Mouse (Mus musculus): ENCODE measurements around the gene Fgf18. TPM values are rescaled to one million over a fixed set of nuclear protein-coding genes. Genes with fewer than 3 reads are reported as not detected.

The Fgf18 gene
- total and polyA plus RNA-seq, 3 experiments = not detected

- in situ Hi-C loops (cut with MboI; ENCODE audit: low pct_ligation_motif_present, low pct_unique_long_range_greater_than_20kb, low sequenced_read_pairs) (no loop called here), dilution Hi-C loops (cut with MboI; ENCODE audit: extremely low pct_ligation_motif_present, extremely low pct_unique_long_range_greater_than_20kb, low sequenced_read_pairs) (no loop called here)
- no peak for DNase-seq (ENCODE audit: extremely low read depth)
- no peaks in the 10 kb centered on the region for H3K9me3 ChIP-seq (replicated peaks; ENCODE audit: low read length)
- no peaks in the 10 kb centered on the region for H3K27me3 ChIP-seq (replicated peaks)
- no peaks in the 10 kb centered on the region for H3K79me2 ChIP-seq (replicated peaks; ENCODE audit: control insufficient read depth, extremely low read depth, insufficient read depth, poor library complexity, severe bottlenecking)
- no peak overlapping the region for H3K27ac ChIP-seq (ENCODE audit: insufficient read depth, low read depth)
- H3K36me3 ChIP-seq (replicated peaks in 1 of 2; ENCODE audit: control insufficient read depth in 1 of 2, insufficient read depth in 1 of 2, low read length in 1 of 2) = no peaks in the 10 kb centered on the region
- H3K4me1 ChIP-seq (ENCODE audit: control insufficient read depth in 1 of 2, insufficient read depth in 2 of 2) = peaks cover 12 to 32% of the 10 kb centered on the region in 2 experiments
- TF ChIP-seq E2F4 (IDR thresholded peaks at IDR 0.05; ENCODE audit: insufficient replicate concordance, low read depth, low read length) = no peak
- TF ChIP-seq EP300 (IDR thresholded peaks at IDR 0.05; ENCODE audit: low read length) = no peak
- TF ChIP-seq KAT2A (IDR thresholded peaks at IDR 0.05; ENCODE audit: insufficient replicate concordance, low read length) = no peak
- TF ChIP-seq SMC3 (IDR thresholded peaks at IDR 0.05; ENCODE audit: low read depth, low read length) = no peak
- TF ChIP-seq MXI1 (IDR thresholded peaks at IDR 0.05; ENCODE audit: low read depth, low read length) = no peak
- no peak for TF ChIP-seq ZKSCAN1 (IDR thresholded peaks at IDR 0.05; ENCODE audit: borderline replicate concordance, low read depth, low read length)
- no peak for TF ChIP-seq POLR2A (IDR thresholded peaks at IDR 0.05; ENCODE audit: low read depth, low read length)
- TF ChIP-seq RCOR1 (conservative IDR thresholded peaks at IDR 0.05; ENCODE audit: low read depth, low read length) = no peak
- no peak for TF ChIP-seq CHD1 (IDR thresholded peaks at IDR 0.05; ENCODE audit: low read depth, low read length)
- TF ChIP-seq POLR2AphosphoS2 (IDR thresholded peaks at IDR 0.05; ENCODE audit: low read depth, low read length) = no peak
- no peak for TF ChIP-seq ZNF384 (IDR thresholded peaks at IDR 0.05; ENCODE audit: low read depth, low read length)
- TF ChIP-seq MYC (IDR thresholded peaks at IDR 0.05; ENCODE audit: low read depth, low read length) = no peak
- no peak for TF ChIP-seq ZC3H11A (IDR thresholded peaks at IDR 0.05; ENCODE audit: low read depth, low read length)
- no peak for TF ChIP-seq MAZ (IDR thresholded peaks at IDR 0.05; ENCODE audit: low read depth, low read length)
- no peak for TF ChIP-seq MAX (IDR thresholded peaks at IDR 0.05; ENCODE audit: low read length)
- no peak for TF ChIP-seq MEF2A (IDR thresholded peaks at IDR 0.05; ENCODE audit: borderline replicate concordance, low read depth, low read length)
- no peak for TF ChIP-seq NELFE (IDR thresholded peaks at IDR 0.05; ENCODE audit: low read depth, low read length)
- no peak for TF ChIP-seq CTCF (conservative IDR thresholded peaks at IDR 0.05 in 1 of 2, IDR thresholded peaks at IDR 0.05 in 1 of 2; ENCODE audit: low read depth in 2 of 2, low read length in 2 of 2)
- H3K4me3 ChIP-seq (replicated peaks in 1 of 3; ENCODE audit: low read depth in 2 of 3, low read length in 2 of 3, poor library complexity in 1 of 3) = no peak overlapping the region
- no peak overlapping the region for H3K4me2 ChIP-seq (ENCODE audit: insufficient read depth, low read depth, poor library complexity, severe bottlenecking)
- H3K9ac ChIP-seq (ENCODE audit: insufficient read depth, low read depth) = no peak overlapping the region
These were observed 62.1 kb downstream of the Fgf18 start for GRCm38 (mm10) chr11:33085054-33085453.

- Histone ChIP-seq H3K27me3 (replicated peaks) (no peaks in the 10 kb centered on the region), H3K4me2 (ENCODE audit: insufficient read depth, low read depth, poor library complexity, severe bottlenecking) (no peak overlapping the region), H3K9ac (ENCODE audit: insufficient read depth, low read depth) (no peak overlapping the region), H3K36me3 (replicated peaks in 1 of 2; ENCODE audit: control insufficient read depth in 1 of 2, insufficient read depth in 1 of 2, low read length in 1 of 2) (no peaks in the 10 kb centered on the region), H3K4me3 (replicated peaks in 1 of 3; ENCODE audit: low read depth in 2 of 3, low read length in 2 of 3, poor library complexity in 1 of 3) (no peak overlapping the region), H3K4me1 (ENCODE audit: control insufficient read depth in 1 of 2, insufficient read depth in 2 of 2) (peaks cover 19 to 41% of the 10 kb centered on the region in 2 experiments), H3K9me3 (replicated peaks; ENCODE audit: low read length) (no peaks in the 10 kb centered on the region), H3K27ac (ENCODE audit: insufficient read depth, low read depth) (no peak overlapping the region), H3K79me2 (replicated peaks; ENCODE audit: control insufficient read depth, extremely low read depth, insufficient read depth, poor library complexity, severe bottlenecking) (no peaks in the 10 kb centered on the region)
- dilution Hi-C loops (cut with MboI; ENCODE audit: extremely low pct_ligation_motif_present, extremely low pct_unique_long_range_greater_than_20kb, low sequenced_read_pairs) = no loop called here
- in situ Hi-C loops (cut with MboI; ENCODE audit: low pct_ligation_motif_present, low pct_unique_long_range_greater_than_20kb, low sequenced_read_pairs) = no loop called here
- no peak for DNase-seq (ENCODE audit: extremely low read depth)
- TF ChIP-seq GABPA (IDR thresholded peaks at IDR 0.05; ENCODE audit: insufficient replicate concordance, low read depth, low read length) (no peak), ZNF384 (IDR thresholded peaks at IDR 0.05; ENCODE audit: low read depth, low read length) (no peak), ETS1 (conservative IDR thresholded peaks at IDR 0.05; ENCODE audit: low read depth, low read length) (no peak), MEF2A (IDR thresholded peaks at IDR 0.05; ENCODE audit: borderline replicate concordance, low read depth, low read length) (no peak), BHLHE40 (IDR thresholded peaks at IDR 0.05; ENCODE audit: low read depth, low read length) (no peak; the same call in 1 of the 2 replicates), JUN (IDR thresholded peaks at IDR 0.05; ENCODE audit: insufficient read depth, low read depth, low read length) (no peak), SIN3A (IDR thresholded peaks at IDR 0.05; ENCODE audit: low read length) (no peak)
These were observed 63.2 kb downstream of the Fgf18 start for GRCm38 (mm10) chr11:33084041-33084440.
